Mouse (Mus musculus) megakaryocyte, embryonic 14.5 days (primary cell): ENCODE measurements around the gene Utp14b.

Experiments
- FLI1 ChIP-seq: IDR thresholded peaks from 2 replicates; pipeline ENCODE4 v1.6.1; 2012; ENCODE audit warnings: low read length, inconsistent platforms, mixed read lengths
- GATA1 ChIP-seq: IDR thresholded peaks from 3 replicates; pipeline ENCODE4 v1.6.1; 2012; ENCODE audit warnings: mixed read lengths, low read length, inconsistent platforms, borderline replicate concordance

DNA sequence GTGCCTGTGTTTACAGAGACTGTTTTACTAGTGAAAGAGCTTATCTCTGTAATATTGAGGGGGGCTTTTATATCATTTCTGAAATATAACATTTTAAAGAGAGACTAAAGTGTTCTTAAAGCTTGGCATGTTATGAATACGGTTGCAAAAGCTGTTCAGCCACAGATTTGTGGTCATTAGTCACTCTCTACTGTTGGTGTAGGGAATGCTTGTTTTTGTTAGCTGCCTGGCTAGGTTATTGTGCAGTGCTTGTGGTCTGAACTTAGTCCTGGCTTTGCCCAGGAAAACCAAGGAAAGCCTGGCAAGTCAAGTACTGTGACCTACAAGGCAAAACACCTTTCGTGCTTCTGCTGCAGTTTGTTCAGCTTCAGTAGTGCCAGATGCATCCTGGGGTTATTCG lies 43.9 kb downstream of the Utp14b start:
- TF ChIP-seq GATA1 = no peak
- no peak for TF ChIP-seq FLI1
